Mouse (Mus musculus): ENCODE data around the gene Cacybp.

Gene Cacybp

GRCm38 (mm10) chr1:160214171-160214570 is 1.5 kb upstream of the Cacybp start:
- DNase-seq (ENCODE audit: low read depth, low spot score) = no peak

- no peak for DNase-seq (ENCODE audit: low read depth, low spot score)
Observed at GRCm38 (mm10) chr1:160212123-160212691, 468 bp downstream of the Cacybp start.

- DNase-seq (ENCODE audit: low read depth, low spot score) = no peak
Observed at GRCm38 (mm10) chr1:160211597-160212122, 1.0 kb downstream of the Cacybp start.

- no peak for DNase-seq (ENCODE audit: low read depth, low spot score)
Observed at GRCm38 (mm10) chr1:160210566-160210965, 2.1 kb downstream of the Cacybp start.

- DNase-seq (ENCODE audit: low read depth, low spot score) = no peak
Observed at GRCm38 (mm10) chr1:160209844-160210243, 2.8 kb downstream of the Cacybp start.

GRCm38 (mm10) chr1:160205486-160205885 is 7.2 kb downstream of the Cacybp start:
- no peak for DNase-seq (ENCODE audit: low read depth, low spot score)

- no peak for DNase-seq (ENCODE audit: low read depth, low spot score)
Observed at GRCm38 (mm10) chr1:160195337-160195663, 17.4 kb downstream of the Cacybp start.

- DNase-seq (ENCODE audit: low read depth, low spot score) = peak; percentile 100
Observed at GRCm38 (mm10) chr1:160194529-160195336, 17.9 kb downstream of the Cacybp start, which contains the start of gene Mrps14. TSS of gene Mrps14 (plus strand) at chr1:160195215.

GRCm38 (mm10) chr1:160184506-160184905 is 28.2 kb downstream of the Cacybp start:
- DNase-seq (ENCODE audit: low read depth, low spot score) = peak; percentile 17

GRCm38 (mm10) chr1:160181216-160181615 is 31.5 kb downstream of the Cacybp start:
- no peak for DNase-seq (ENCODE audit: low read depth, low spot score)

- no peak for DNase-seq (ENCODE audit: low read depth, low spot score)
Observed at GRCm38 (mm10) chr1:160176903-160177302, 35.8 kb downstream of the Cacybp start.

GRCm38 (mm10) chr1:160166600-160166999 is 46.1 kb downstream of the Cacybp start:
- DNase-seq (ENCODE audit: low read depth, low spot score) = no peak

- no peak for DNase-seq (ENCODE audit: low read depth, low spot score)
Observed at GRCm38 (mm10) chr1:160158190-160158589, 54.5 kb downstream of the Cacybp start.

GRCm38 (mm10) chr1:160153480-160153879 is 59.2 kb downstream of the Cacybp start, which contains the start of gene Tnn:
TSS of gene Tnn (minus strand) at chr1:160153580.
- DNase-seq (ENCODE audit: low read depth, low spot score) = no peak
